Mouse (Mus musculus) intestine, embryonic 15.5 days (tissue): Measurements from ENCODE around the gene Aqp1. TPM values are rescaled to one million over a fixed set of nuclear protein-coding genes. Genes with fewer than 3 reads are reported as not detected.

Experiments
- ATAC-seq: fragments of 200-750 bp; cut with Nextera tagmentation; 2 replicates; pipeline ENCODE4 v1.8.0; 2017; ENCODE audit warnings: moderate TSS enrichment, moderate library complexity
- H3K27ac ChIP-seq: fragments of 300-500 bp; sonication (generic); 2 replicates; pipeline ENCODE4 v1.5.1; 2015; ENCODE audit warnings: mild to moderate bottlenecking, inconsistent platforms
- H3K27me3 ChIP-seq: fragments of 300-500 bp; sonication (generic); replicated peaks from 2 replicates; pipeline ENCODE4 v1.6.1; 2015; ENCODE audit warnings: inconsistent platforms
- H3K36me3 ChIP-seq: fragments of 300-500 bp; sonication (generic); 2 replicates; pipeline ENCODE4 v1.6.1; 2015; ENCODE audit warnings: inconsistent platforms
- H3K4me1 ChIP-seq: fragments of 300-500 bp; sonication (generic); replicated peaks from 2 replicates; pipeline ENCODE4 v1.6.1; 2015; ENCODE audit warnings: inconsistent platforms
- H3K4me2 ChIP-seq: fragments of 300-500 bp; sonication (generic); replicated peaks from 2 replicates; pipeline ENCODE4 v1.6.1; 2015; ENCODE audit warnings: mild to moderate bottlenecking, inconsistent platforms
- H3K4me3 ChIP-seq: fragments of 300-500 bp; sonication (generic); replicated peaks from 2 replicates; pipeline ENCODE4 v1.5.1; 2015; ENCODE audit warnings: inconsistent platforms
- H3K9ac ChIP-seq: fragments of 300-500 bp; sonication (generic); 2 replicates; pipeline ENCODE4 v1.6.1; 2015; ENCODE audit warnings: inconsistent platforms
- H3K9me3 ChIP-seq: fragments of 300-500 bp; sonication (generic); 2 replicates; pipeline ENCODE4 v1.6.1; 2016; ENCODE audit warnings: inconsistent platforms
- WGBS: fragments of 180-500 bp; shearing (Covaris S2); methylation state at CpG from one replicate; pipeline ENCODE4 v1.1.7; 2015; 5-methylcytosine and 5-hydroxymethylcytosine counted together
- polyA plus RNA-seq: library from polyadenylated mRNA; unstranded; fragments of >200 nt; fragmentation: Nextera tagmentation; extraction: Ambion mirVana; gene quantifications from 2 replicates; pipeline ENCODE4 v1.2.1, GENCODE M21; 2015

The Aqp1 gene
- polyA plus RNA-seq, 1 experiment from 2014 or later: 16.4 TPM

DNA sequence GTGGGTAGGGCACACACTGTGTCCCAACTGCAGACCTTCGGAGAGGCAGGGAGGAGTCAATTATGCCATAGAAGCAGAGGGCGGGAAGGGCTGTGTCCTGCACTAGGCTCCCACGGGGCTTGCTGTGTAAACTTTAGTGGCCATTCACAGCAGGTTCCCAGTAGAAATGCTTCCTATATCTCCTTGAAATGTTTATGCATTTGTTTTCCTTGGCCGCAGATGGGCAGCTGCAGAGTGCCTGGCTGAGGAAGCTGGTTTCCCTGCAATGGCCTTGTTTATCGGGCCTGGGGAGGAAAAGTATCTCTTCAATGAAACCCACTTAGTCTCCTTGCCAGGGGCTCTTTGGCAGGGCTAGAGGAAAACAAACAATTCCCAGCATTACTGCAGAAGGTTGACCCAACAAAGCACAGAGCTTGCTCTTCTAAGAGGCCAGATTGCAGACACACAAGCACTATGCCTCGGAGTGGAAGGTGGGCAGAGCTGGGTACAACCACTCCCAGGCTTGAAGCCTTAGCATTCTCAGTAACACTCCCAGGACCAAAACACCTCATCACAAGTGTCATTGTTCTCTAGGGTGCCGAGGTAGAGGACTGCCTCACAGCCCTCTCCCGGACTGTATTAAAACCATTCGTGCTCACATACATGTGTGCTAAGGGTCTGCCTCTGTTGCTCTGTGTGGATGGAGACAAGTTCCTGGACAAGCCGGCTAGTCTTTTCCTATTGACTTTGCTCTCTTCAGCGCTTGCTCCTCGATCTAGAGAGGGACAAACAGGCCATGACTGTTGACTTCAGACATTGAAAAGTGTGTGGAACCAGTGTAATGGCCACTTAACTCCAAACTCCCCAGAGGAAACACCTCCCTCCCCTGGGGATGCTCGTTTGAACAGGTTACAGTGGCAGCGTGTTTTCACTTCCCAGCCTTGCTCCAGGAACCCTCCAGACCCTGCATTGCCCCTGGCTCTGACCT, 16.4 kb upstream of the Aqp1 start:
- Histone ChIP-seq H3K9ac (no peak overlapping the region), H3K36me3 (no peaks in the 10 kb centered on the region), H3K9me3 (no peaks in the 10 kb centered on the region), H3K27me3 (no peaks in the 10 kb centered on the region), H3K4me3 (no peak overlapping the region), H3K27ac (no peak overlapping the region), H3K4me2 (no peak overlapping the region), H3K4me1 (peaks cover 9% of the 10 kb centered on the region; the same call in 1 of the 2 replicates)
- 62% methylated on average over 14 of the region's 14 CpGs for WGBS
- no peak for ATAC-seq

DNA sequence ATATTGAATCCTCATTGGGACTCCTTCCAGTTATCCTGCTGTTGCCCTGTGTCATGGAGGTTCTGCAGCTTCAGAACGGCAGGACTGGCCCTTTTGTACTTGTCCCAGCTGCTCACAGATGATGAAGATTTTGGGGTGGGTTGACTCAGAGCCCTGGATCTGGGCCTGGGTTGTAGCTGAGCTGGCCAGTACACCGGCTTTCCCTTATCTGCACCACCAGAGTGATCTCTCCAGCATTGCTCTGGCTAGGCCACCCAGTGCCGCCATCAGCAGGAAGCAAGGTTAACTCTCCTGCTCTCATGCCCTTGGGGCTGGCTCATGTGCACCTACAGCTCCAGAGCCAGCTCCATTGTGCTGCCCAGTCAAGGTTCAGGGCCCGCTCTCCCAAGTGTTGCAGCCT, 15.3 kb upstream of the Aqp1 start:
- Histone ChIP-seq H3K36me3 (no peaks in the 10 kb centered on the region), H3K4me3 (no peak overlapping the region), H3K9ac (no peak overlapping the region), H3K4me1 (peaks cover 11% of the 10 kb centered on the region; the same call in 1 of the 2 replicates), H3K4me2 (no peak overlapping the region), H3K27ac (no peak overlapping the region), H3K9me3 (no peaks in the 10 kb centered on the region), H3K27me3 (no peaks in the 10 kb centered on the region)
- no peak for ATAC-seq
- WGBS: 72% methylated on average over 4 of the region's 4 CpGs

DNA sequence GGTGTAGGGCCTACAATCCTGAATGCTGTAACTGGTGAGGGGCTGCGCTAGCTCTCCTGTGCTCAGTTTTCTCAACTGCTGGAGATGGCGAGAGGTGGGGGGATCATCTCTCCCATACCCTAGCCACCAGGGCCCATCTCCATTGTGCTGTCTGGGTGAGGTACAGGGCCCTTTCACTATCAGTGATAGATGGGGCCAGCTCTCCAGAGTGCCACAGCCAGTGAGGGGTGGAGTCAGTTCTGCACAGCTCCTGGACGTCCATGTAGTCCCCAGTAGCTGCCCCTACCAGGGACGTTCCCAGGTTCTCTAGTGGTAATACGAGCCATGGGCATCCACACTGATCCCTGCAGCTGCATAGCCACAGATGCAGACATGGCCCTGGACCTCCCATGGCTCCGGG, 14.7 kb upstream of the Aqp1 start:
- 71% methylated on average over 6 of the region's 6 CpGs for WGBS
- ATAC-seq: no peak
- H3K4me1 ChIP-seq: peaks cover 16% of the 10 kb centered on the region; the same call in 1 of the 2 replicates

DNA sequence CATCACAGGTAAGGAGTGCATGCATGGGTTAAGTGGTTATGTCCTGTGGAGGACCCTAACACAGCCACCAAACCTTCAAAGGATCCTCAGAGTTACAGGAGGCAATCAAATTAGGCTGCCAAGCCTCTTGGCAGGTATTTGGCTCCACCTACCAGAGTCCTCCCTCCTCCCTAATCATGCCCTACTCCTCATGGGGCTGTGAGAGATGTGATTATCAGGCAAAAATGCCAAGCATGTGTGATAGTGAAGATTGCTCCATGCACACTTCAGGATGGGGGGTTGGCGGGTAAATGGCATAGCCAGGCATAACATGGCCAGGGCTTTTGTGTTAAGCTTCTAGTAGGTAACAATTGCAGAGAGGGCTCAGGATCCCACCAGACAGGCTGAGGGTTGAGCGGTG, 13.3 kb upstream of the Aqp1 start:
- H3K4me1 ChIP-seq: peaks cover 17% of the 10 kb centered on the region; the same call in 1 of the 2 replicates
- 83% methylated on average over 2 of the region's 2 CpGs for WGBS
- H3K9me3 ChIP-seq: no peaks in the 10 kb centered on the region
- H3K36me3 ChIP-seq: no peaks in the 10 kb centered on the region
- peak overlapping the region; percentile 74; the same call in 1 of the 2 replicates for H3K27ac ChIP-seq
- H3K4me3 ChIP-seq: no peak overlapping the region
- no peak for ATAC-seq
- H3K9ac ChIP-seq: no peak overlapping the region
- H3K27me3 ChIP-seq: no peaks in the 10 kb centered on the region
- H3K4me2 ChIP-seq: 0 out of 2 replicates have a peak overlapping the region, but pooled peaks have one; percentile 28

More for the DNA sequence above, 14.7 kb upstream of the Aqp1 start:
- Histone ChIP-seq H3K9me3 (no peaks in the 10 kb centered on the region), H3K4me3 (no peak overlapping the region), H3K27me3 (no peaks in the 10 kb centered on the region), H3K4me2 (no peak overlapping the region), H3K27ac (no peak overlapping the region), H3K9ac (no peak overlapping the region), H3K36me3 (no peaks in the 10 kb centered on the region)

DNA sequence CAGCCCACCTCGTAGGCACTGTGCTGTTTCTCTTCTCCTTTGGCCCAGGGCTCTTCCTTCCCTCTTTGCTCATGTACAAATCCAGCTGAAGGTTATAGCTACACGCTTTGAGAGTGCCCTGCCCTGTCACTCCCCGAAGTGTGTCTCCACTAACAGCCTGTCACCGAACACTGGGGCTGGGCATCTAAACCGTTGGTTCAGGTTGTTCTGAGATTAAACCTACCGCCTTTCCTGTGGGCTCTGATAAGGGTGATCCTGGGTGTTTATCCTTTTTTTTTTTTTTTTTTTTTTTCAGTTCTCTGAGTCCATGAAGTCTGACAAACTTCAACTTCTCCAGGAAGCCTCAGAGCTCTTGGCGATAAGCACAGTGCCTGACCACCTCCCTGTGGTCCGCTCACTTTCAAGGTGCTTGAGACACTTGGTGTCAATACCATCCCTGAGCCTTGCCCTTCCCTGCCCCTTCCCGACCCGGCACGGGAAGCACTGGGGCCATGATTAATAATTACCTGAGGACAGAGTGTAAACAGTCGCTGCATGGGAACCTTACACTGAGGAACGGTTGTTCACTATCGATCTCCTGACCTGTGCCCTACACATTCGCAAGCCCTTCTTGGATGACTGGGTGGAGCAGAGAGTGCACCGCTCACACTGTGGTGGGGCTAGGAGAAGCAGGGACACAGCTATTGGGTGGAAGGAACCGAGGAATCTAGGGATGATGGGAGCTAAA, 12.2 kb upstream of the Aqp1 start:
- Histone ChIP-seq H3K4me2 (peak overlapping the region; percentile 28), H3K4me3 (no peak overlapping the region), H3K36me3 (no peaks in the 10 kb centered on the region), H3K27ac (peak overlapping the region; percentile 74), H3K9ac (no peak overlapping the region), H3K4me1 (peaks cover 17% of the 10 kb centered on the region; the same call in 1 of the 2 replicates), H3K9me3 (no peaks in the 10 kb centered on the region), H3K27me3 (no peaks in the 10 kb centered on the region)
- ATAC-seq: peak; percentile 92
- 38% methylated on average over 17 of the region's 17 CpGs for WGBS

DNA sequence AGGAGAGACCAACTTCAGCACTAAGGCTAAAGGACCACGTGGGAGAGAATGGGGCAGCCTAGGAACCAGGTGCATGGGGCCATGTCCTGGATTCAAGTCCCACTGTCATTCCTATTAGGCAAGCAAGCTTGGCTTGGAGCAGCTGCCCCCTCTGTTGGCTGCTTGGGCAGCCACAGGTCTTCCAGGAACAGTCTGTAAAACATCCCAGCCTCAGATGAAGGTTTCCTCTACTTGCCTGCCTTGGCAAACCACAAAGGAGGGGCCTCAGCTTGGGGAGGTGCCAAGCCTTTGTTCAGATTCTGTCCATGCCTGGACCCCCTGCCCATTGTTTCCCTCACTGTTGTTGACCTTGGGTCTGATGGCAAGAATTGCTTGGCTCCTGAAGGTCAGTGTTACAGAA, 11.4 kb upstream of the Aqp1 start:
- peak overlapping the region; percentile 36 for H3K27ac ChIP-seq
- peak; percentile 24 for ATAC-seq
- H3K4me3 ChIP-seq: no peak overlapping the region
- H3K9ac ChIP-seq: no peak overlapping the region
- no peaks in the 10 kb centered on the region for H3K36me3 ChIP-seq
- H3K9me3 ChIP-seq: no peaks in the 10 kb centered on the region
- no peaks in the 10 kb centered on the region for H3K27me3 ChIP-seq
- H3K4me1 ChIP-seq: peaks cover 17% of the 10 kb centered on the region; the same call in 1 of the 2 replicates
- 0 out of 2 replicates have a peak overlapping the region, but pooled peaks have one; percentile 15 for H3K4me2 ChIP-seq
- WGBS: 59% methylated on average over 1 of the region's 1 CpGs

DNA sequence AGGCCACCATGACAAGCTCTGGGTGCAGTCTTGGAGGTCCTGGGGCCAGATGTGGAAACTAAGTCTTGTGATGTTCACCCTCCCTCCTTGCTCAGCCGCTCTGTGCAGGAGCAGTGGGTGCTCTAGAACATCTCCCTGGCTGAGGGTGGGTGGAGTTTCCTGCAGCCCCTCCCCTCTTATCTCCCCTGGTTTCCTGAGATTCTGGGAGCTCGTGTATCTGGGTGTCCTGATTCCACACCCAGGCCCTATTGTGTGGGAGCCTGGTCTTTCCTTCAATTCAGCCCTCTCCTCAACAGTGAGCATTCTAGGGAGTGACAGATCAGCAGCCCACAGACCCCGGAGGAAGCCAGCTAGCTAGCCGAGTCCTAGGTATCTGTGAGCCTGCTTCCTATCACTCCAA, 9.9 kb upstream of the Aqp1 start:
- H3K27ac ChIP-seq: no peak overlapping the region
- H3K9ac ChIP-seq: no peak overlapping the region
- no peaks in the 10 kb centered on the region for H3K27me3 ChIP-seq
- H3K4me3 ChIP-seq: no peak overlapping the region
- no peak for ATAC-seq
- H3K4me1 ChIP-seq: peaks cover 17% of the 10 kb centered on the region; the same call in 1 of the 2 replicates
- H3K36me3 ChIP-seq: no peaks in the 10 kb centered on the region
- no peak overlapping the region for H3K4me2 ChIP-seq
- 61% methylated on average over 4 of the region's 4 CpGs for WGBS
- no peaks in the 10 kb centered on the region for H3K9me3 ChIP-seq

DNA sequence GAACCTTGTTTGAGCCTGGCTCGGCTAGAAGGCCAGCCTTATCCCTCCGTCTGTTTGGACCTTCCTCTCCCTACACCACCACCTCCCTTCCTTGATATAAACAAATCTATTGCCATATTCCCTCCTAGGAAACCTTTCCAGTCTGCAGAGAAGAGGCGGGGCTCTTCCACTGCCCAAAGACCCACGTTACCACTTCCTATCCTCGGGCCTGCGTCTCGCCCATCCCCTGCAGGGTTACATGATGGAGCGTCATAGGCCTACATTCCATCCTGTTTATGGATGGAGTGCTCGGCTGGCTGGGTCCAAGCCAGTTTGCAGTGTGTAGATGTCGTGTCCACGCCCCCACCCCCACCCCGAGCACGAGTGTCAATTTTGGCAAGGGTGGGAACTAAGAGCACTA, 8.9 kb upstream of the Aqp1 start:
- no peak for ATAC-seq
- no peak overlapping the region for H3K27ac ChIP-seq
- no peak overlapping the region for H3K9ac ChIP-seq
- H3K27me3 ChIP-seq: no peaks in the 10 kb centered on the region
- H3K36me3 ChIP-seq: no peaks in the 10 kb centered on the region
- peaks cover 16% of the 10 kb centered on the region for H3K4me1 ChIP-seq
- 61% methylated on average over 13 of the region's 13 CpGs for WGBS
- H3K4me2 ChIP-seq: no peak overlapping the region
- H3K9me3 ChIP-seq: no peaks in the 10 kb centered on the region
- no peak overlapping the region for H3K4me3 ChIP-seq

DNA sequence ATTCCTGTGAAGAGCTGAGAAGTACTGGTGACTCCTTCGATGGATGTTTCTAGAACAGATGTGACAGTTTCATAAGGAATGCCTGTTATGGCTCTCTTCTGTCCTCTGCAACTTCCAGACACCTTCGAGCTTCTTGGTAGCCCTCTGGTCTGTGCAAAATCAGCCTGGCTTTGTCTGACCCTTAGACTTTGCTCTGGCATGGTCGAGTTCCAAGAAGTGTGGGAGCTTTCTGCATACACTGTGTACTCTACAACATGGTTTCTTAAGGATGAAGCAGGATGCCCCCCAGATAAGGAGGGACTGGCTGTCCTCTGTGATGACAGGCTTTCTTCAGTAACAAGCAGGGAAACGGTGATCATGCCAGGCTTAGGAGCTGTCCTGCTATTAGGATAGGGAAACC, 8.1 kb upstream of the Aqp1 start:
- ATAC-seq: no peak
- Histone ChIP-seq H3K4me1 (peaks cover 19% of the 10 kb centered on the region), H3K36me3 (no peaks in the 10 kb centered on the region), H3K9ac (no peak overlapping the region), H3K27ac (no peak overlapping the region), H3K9me3 (no peaks in the 10 kb centered on the region), H3K27me3 (no peaks in the 10 kb centered on the region), H3K4me2 (no peak overlapping the region), H3K4me3 (no peak overlapping the region)
- 58% methylated on average over 4 of the region's 4 CpGs for WGBS

DNA sequence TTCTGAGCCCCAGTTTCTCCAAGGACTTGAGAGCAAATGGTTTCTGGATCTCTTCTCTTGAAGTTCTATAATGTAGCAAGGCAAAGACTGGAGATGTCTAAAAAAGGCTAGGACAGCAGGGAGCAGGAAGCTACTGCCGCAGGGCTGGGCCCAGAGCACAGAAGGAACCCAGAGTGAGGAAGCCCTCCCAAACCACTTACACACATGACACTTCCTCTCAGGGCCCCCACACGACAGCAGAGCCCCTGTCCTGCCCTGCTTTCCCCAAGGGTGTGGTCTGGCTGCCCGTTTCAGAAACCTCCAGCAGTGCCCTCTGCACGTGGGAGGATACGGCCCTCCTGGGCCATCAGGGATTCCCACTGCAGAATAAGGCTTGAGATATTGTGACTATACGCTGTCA, 4.9 kb upstream of the Aqp1 start:
- 49% methylated on average over 6 of the region's 6 CpGs for WGBS
- Histone ChIP-seq H3K4me3 (no peak overlapping the region), H3K4me1 (peaks cover 20% of the 10 kb centered on the region), H3K9me3 (no peaks in the 10 kb centered on the region), H3K27me3 (no peaks in the 10 kb centered on the region), H3K4me2 (no peak overlapping the region), H3K9ac (no peak overlapping the region), H3K36me3 (no peaks in the 10 kb centered on the region), H3K27ac (no peak overlapping the region)
- ATAC-seq: no peak

DNA sequence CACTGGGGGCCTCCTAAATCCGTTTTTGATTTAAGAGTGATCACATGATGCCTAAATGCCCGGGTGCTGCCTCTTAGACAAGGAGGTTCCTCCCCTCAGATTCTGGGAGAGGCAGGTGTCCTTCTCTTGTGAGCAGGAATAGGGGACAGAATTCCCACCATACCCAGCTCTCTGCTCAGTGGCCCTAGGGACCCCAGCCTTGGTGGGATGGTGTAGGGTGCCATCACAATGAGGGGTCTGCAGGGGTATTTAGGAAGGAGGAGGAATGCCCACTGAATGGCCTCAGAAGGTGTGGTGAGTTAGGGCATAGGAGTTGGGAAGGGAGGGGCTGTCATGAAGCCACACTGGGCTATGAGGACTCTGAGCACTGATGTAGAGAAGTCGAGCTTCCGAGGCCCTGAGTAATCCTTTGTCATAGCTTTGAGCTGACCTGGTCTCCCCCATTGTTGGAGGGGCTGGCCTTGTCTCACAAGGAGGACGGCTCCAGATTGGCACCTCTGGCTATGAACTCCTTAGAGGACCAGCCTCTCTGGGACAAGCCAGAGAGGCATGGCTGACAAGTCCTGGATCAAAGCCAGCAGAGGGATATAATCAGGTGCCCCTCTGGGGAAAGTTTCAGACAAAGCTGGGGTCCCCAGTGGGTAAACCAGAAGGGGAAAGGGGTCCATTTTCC, 4.0 kb upstream of the Aqp1 start:
- ATAC-seq: no peak
- peaks cover 19% of the 10 kb centered on the region for H3K4me1 ChIP-seq
- no peaks in the 10 kb centered on the region for H3K36me3 ChIP-seq
- H3K9me3 ChIP-seq: no peaks in the 10 kb centered on the region
- no peak overlapping the region for H3K4me2 ChIP-seq
- H3K27ac ChIP-seq: no peak overlapping the region
- no peak overlapping the region for H3K9ac ChIP-seq
- H3K27me3 ChIP-seq: no peaks in the 10 kb centered on the region
- H3K4me3 ChIP-seq: no peak overlapping the region
- WGBS: 60% methylated on average over 5 of the region's 5 CpGs

DNA sequence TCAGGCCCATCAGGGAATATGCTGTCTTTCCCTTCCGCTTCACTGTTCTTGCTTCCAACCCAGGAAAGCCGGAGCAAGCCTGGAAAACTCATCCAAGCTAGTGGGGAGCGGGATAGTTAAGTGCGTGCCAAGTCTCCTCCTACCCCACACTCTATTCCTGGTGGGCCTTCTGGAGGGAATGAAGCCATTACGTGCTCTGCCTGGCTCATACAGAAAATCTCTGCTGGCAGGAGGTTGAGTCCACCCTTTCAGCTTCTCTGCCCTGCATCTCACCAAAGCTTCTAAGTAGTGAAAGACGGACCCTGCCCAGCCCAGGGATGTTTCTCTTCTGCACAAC, 3.5 kb upstream of the Aqp1 start:
- WGBS: 60% methylated on average over 6 of the region's 6 CpGs
- ATAC-seq: no peak

More for the DNA sequence above, 3.5 kb upstream of the Aqp1 start:
- H3K4me3 ChIP-seq: no peak overlapping the region
- H3K4me1 ChIP-seq: peaks cover 20% of the 10 kb centered on the region
- no peak overlapping the region for H3K4me2 ChIP-seq
- no peaks in the 10 kb centered on the region for H3K27me3 ChIP-seq
- H3K9me3 ChIP-seq: no peaks in the 10 kb centered on the region
- H3K27ac ChIP-seq: no peak overlapping the region
- H3K9ac ChIP-seq: no peak overlapping the region
- H3K36me3 ChIP-seq: no peaks in the 10 kb centered on the region
